Mouse (Mus musculus): ENCODE results near the gene Kmt2d.

DNA sequence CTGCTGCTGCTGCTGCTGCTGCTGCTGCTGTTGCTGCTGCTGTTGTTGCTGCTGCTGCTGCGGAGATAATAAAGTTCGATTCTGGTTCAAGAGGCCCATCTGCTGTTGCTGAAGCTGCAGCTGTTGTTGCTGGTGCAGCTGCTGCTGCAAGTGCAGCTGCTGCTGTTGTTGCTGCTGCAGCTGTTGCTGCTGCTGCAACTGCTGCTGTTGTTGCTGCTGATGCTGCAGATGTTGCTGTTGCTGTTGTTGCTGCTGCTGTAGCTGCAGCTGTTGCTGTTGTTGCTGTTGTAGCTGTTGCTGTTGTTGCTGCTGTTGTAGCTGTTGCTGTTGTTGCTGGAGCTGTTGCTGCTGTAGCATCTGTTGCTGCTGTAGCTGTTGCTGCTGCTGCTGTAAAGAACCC lies 25.9 kb downstream of the Kmt2d start:
- no peak for TF ChIP-seq CTCF (conservative IDR thresholded peaks at IDR 0.05; ENCODE audit: low read length)
- TF ChIP-seq POU5F1 (IDR thresholded peaks at IDR 0.05; ENCODE audit: borderline replicate concordance, low read length), result no peak
